ENCODE assay signal across 18 mouse cellular contexts in the genomic region with DNA sequence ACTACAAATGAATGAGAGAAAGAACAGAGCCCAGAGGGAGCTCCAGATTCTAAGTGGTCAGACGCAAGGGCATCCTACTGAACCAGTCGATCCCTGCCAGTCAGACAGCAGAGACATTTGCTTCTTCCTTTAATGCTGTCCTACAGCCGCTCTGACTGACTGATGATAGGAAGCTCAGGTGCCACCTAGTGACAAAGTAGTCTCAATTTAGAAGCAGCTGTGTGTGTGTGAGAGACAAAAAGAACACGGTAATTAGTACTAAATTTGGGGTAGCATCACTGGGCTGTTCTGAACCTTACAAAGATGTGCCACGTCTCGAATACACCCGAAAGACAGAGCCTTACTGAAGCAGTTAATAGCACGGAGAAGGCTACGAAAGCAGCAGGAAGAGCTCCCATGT. TPM values are rescaled to one million over a fixed set of nuclear protein-coding genes. Genes with fewer than 3 reads are reported as not detected.
"Had no signal": no experiment of that assay in that cellular context is flagged by ENCODE, and none has a peak within 500 bp of the region (broad histone marks: within the 10 kb centered on the region; RNA-seq: fewer than 3 reads in every experiment).

No protein-coding gene starts in this region.

- H3K4me1 ChIP-seq: limb, embryonic 12.5 days; liver, embryonic 13.5 days; lung, embryonic 15.5 days; neural tube, embryonic 13.5 days had no signal

- H3K9me3 ChIP-seq: limb, embryonic 12.5 days; liver, embryonic 13.5 days; lung, embryonic 15.5 days; neural tube, embryonic 13.5 days had no signal

- DNase-seq: kidney, adult 8-10 months; kidney, postnatal 25 days; layer of hippocampus, adult 9-11 months; liver; liver, embryonic 13.5 days; liver, postnatal 0 days; lung, postnatal 14 days; midbrain, embryonic 14.5 days; thymus, adult 18-20 months; thymus, postnatal 25 days had no signal

- H3K27ac ChIP-seq: limb, embryonic 12.5 days; liver, embryonic 13.5 days; lung, embryonic 15.5 days; neural tube, embryonic 13.5 days had no signal

- H3K4me3 ChIP-seq: limb, embryonic 12.5 days; liver, embryonic 13.5 days; lung, embryonic 15.5 days; neural tube, embryonic 13.5 days had no signal

- ATAC-seq: intestine, postnatal 0 days; liver, postnatal 0 days had no signal

- H3K4me2 ChIP-seq: limb, embryonic 12.5 days; liver, embryonic 13.5 days; lung, embryonic 15.5 days; neural tube, embryonic 13.5 days had no signal

- H3K27me3 ChIP-seq: limb, embryonic 12.5 days; liver, embryonic 13.5 days; lung, embryonic 15.5 days; neural tube, embryonic 13.5 days had no signal

- H3K9ac ChIP-seq: limb, embryonic 12.5 days; liver, embryonic 13.5 days; liver, postnatal 0 days; lung, embryonic 15.5 days; neural tube, embryonic 13.5 days had no signal

RNA-seq across cellular contexts. Expression of a gene that starts 54.8 kb away (rescaled TPM):
- total RNA-seq: left cerebral cortex, postnatal 14 days; megakaryocyte progenitor cell, adult 5-6 weeks; monocyte, adult 5-6 weeks had no signal
- polyA plus RNA-seq: intestine, postnatal 0 days; kidney, embryonic 16.5 days; limb, embryonic 12.5 days; liver, embryonic 13.5 days; liver, postnatal 0 days; lung, embryonic 15.5 days; midbrain, embryonic 14.5 days; neural tube, embryonic 13.5 days had no signal
